Mouse (Mus musculus) olfactory bulb, adult 2 months (tissue): ENCODE measurements around the gene Tpst2.

Experiments used
- CTCF ChIP-seq: fragments of 200-500 bp; IDR thresholded peaks from 2 replicates; pipeline ENCODE4 v1.5.1; 2012; ENCODE audit warnings: low read depth, mild to moderate bottlenecking, low read length, moderate library complexity; ENCODE audit not compliant: insufficient read depth
- POLR2A ChIP-seq: fragments of 200-500 bp; IDR thresholded peaks from 2 replicates; pipeline ENCODE4 v1.6.1; 2012; ENCODE audit warnings: mild to moderate bottlenecking, low read depth, low read length, moderate library complexity; ENCODE audit not compliant: insufficient read depth

GRCm38 (mm10) chr5:112281676-112282075, 5.2 kb downstream of the Tpst2 start:
- no peak for TF ChIP-seq CTCF
- no peak for TF ChIP-seq POLR2A
